Mouse (Mus musculus): ENCODE results near the gene Rsph6a. TPM values are rescaled to one million over a fixed set of nuclear protein-coding genes. Genes with fewer than 3 reads are reported as not detected.
A peak's percentile ranks its signal among the peaks of the same experiment; 100 is the strongest.

The Rsph6a gene
- polyA plus RNA-seq, 1 experiment from 2014 or later = not detected

GRCm38 (mm10) chr7:19118028-19118771, 63.7 kb downstream of the Rsph6a start, which contains the start of gene Gm4969:
TSS of gene Gm4969 (minus strand) at chr7:19118368.
- Histone ChIP-seq H3K9me3 (no peaks in the 10 kb centered on the region), H3K27ac (no peak within 1 kb of the TSS), H3K36me3 (no peaks in the 10 kb centered on the region), H3K27me3 (no peaks in the 10 kb centered on the region), H3K9ac (no peak within 1 kb of the TSS), H3K4me1 (peaks cover 26% of the 10 kb centered on the region), H3K4me2 (peak within 1 kb of the TSS; percentile 67), H3K4me3 (peak within 1 kb of the TSS; percentile 32)
- 20% methylated on average over 64 of the region's 64 CpGs for WGBS
- 0 out of 2 replicates have a peak, but pooled peaks have one; percentile 27 for ATAC-seq (ENCODE audit: insufficient number of reproducible peaks, low FRiP score, low TSS enrichment, low read depth)

- no peak overlapping the region for H3K4me2 ChIP-seq
- 0 out of 2 replicates have a peak overlapping the region, but pooled peaks have one; percentile 77 for H3K4me3 ChIP-seq
- H3K4me1 ChIP-seq = peaks cover 26% of the 10 kb centered on the region
- no peaks in the 10 kb centered on the region for H3K36me3 ChIP-seq
- no peaks in the 10 kb centered on the region for H3K27me3 ChIP-seq
- WGBS = 90% methylated on average over 8 of the region's 8 CpGs
- H3K27ac ChIP-seq = no peak overlapping the region
- H3K9ac ChIP-seq = no peak overlapping the region
- no peaks in the 10 kb centered on the region for H3K9me3 ChIP-seq
- no peak for ATAC-seq (ENCODE audit: insufficient number of reproducible peaks, low FRiP score, low TSS enrichment, low read depth)
Observed at GRCm38 (mm10) chr7:19119083-19119482, 64.6 kb downstream of the Rsph6a start.

GRCm38 (mm10) chr7:19119631-19120429, 65.3 kb downstream of the Rsph6a start, which contains the start of gene Fbxo46:
TSS of gene Fbxo46 (plus strand) at chr7:19119859.
- Histone ChIP-seq H3K27me3 (no peaks in the 10 kb centered on the region), H3K9ac (peak within 1 kb of the TSS; percentile 77), H3K27ac (peak within 1 kb of the TSS; percentile 73), H3K4me2 (peak within 1 kb of the TSS; percentile 77), H3K36me3 (no peaks in the 10 kb centered on the region), H3K4me1 (peaks cover 26% of the 10 kb centered on the region), H3K9me3 (no peaks in the 10 kb centered on the region), H3K4me3 (peak within 1 kb of the TSS; percentile 77)
- 2% methylated on average over 34 of the region's 34 CpGs for WGBS
- peak; percentile 97 for ATAC-seq (ENCODE audit: insufficient number of reproducible peaks, low FRiP score, low TSS enrichment, low read depth)

- WGBS = 92% methylated on average over 4 of the region's 4 CpGs
- H3K36me3 ChIP-seq = peaks cover 4% of the 10 kb centered on the region; the same call in 1 of the 2 replicates
- H3K27me3 ChIP-seq = no peaks in the 10 kb centered on the region
- no peak overlapping the region for H3K9ac ChIP-seq
- ATAC-seq (ENCODE audit: insufficient number of reproducible peaks, low FRiP score, low TSS enrichment, low read depth) = no peak
- H3K4me1 ChIP-seq = peaks cover 26% of the 10 kb centered on the region
- no peaks in the 10 kb centered on the region for H3K9me3 ChIP-seq
- H3K27ac ChIP-seq = no peak overlapping the region
- H3K4me3 ChIP-seq = no peak overlapping the region
- no peak overlapping the region for H3K4me2 ChIP-seq
Observed at GRCm38 (mm10) chr7:19121686-19122085, 67.2 kb downstream of the Rsph6a start.

Small RNA genes lying within 50 kb of the gene (microRNA-seq; reads per million reads assigned to microRNA genes)
- gene Mir3100 = not detected

Other genes starting within 250 kb of the Rsph6a start
- gene Psg17, start 233.1 kb upstream of the Rsph6a start, polyA plus RNA-seq (2015; fragmentation: Nextera tagmentation; extraction: Ambion mirVana) = not detected in 2 replicates
- gene Mill2, start 214.7 kb upstream of the Rsph6a start, polyA plus RNA-seq (2015; fragmentation: Nextera tagmentation; extraction: Ambion mirVana) = 0.42 and 0.76 TPM in 2 replicates
- 2.4 and 3.2 TPM in 2 replicates for gene Pglyrp1, start 183.4 kb upstream of the Rsph6a start, polyA plus RNA-seq (2015; fragmentation: Nextera tagmentation; extraction: Ambion mirVana)
- gene Ccdc61, start 144.3 kb upstream of the Rsph6a start, polyA plus RNA-seq (2015; fragmentation: Nextera tagmentation; extraction: Ambion mirVana) = 28.0 TPM in 2 replicates
- 0.36 and 0.68 TPM in 2 replicates for gene Nova2, start 128.8 kb upstream of the Rsph6a start, polyA plus RNA-seq (2015; fragmentation: Nextera tagmentation; extraction: Ambion mirVana)
- gene Nanos2, start 67.3 kb upstream of the Rsph6a start, polyA plus RNA-seq (2015; fragmentation: Nextera tagmentation; extraction: Ambion mirVana) = not detected in 2 replicates
- gene Mypop, start 63.4 kb upstream of the Rsph6a start, polyA plus RNA-seq (2015; fragmentation: Nextera tagmentation; extraction: Ambion mirVana) = 5.2 and 5.3 TPM in 2 replicates
- gene Irf2bp1, start 50.6 kb upstream of the Rsph6a start, polyA plus RNA-seq (2015; fragmentation: Nextera tagmentation; extraction: Ambion mirVana) = 24.0 and 26.1 TPM in 2 replicates
- 3.8 and 3.9 TPM in 2 replicates for gene Foxa3, start 31.2 kb upstream of the Rsph6a start, polyA plus RNA-seq (2015; fragmentation: Nextera tagmentation; extraction: Ambion mirVana)
- gene Sympk, start 30.3 kb upstream of the Rsph6a start, polyA plus RNA-seq (2015; fragmentation: Nextera tagmentation; extraction: Ambion mirVana) = 28.8 and 32.7 TPM in 2 replicates
- 15.0 and 15.5 TPM in 2 replicates for gene Dmwd, start 21.5 kb downstream of the Rsph6a start, polyA plus RNA-seq (2015; fragmentation: Nextera tagmentation; extraction: Ambion mirVana)
- 32.5 and 64.0 TPM in 2 replicates for gene Dmpk, start 29.2 kb downstream of the Rsph6a start, polyA plus RNA-seq (2015; fragmentation: Nextera tagmentation; extraction: Ambion mirVana)
- gene Six5, start 39.9 kb downstream of the Rsph6a start, polyA plus RNA-seq (2015; fragmentation: Nextera tagmentation; extraction: Ambion mirVana) = 11.5 and 13.5 TPM in 2 replicates
- gene Gm4969, start 63.7 kb downstream of the Rsph6a start, polyA plus RNA-seq (2015; fragmentation: Nextera tagmentation; extraction: Ambion mirVana) = 2.4 and 2.6 TPM in 2 replicates
- 16.1 and 16.9 TPM in 2 replicates for gene Fbxo46, start 65.2 kb downstream of the Rsph6a start, polyA plus RNA-seq (2015; fragmentation: Nextera tagmentation; extraction: Ambion mirVana)
- 13.7 and 13.8 TPM in 2 replicates for gene Qpctl, start 94.6 kb downstream of the Rsph6a start, polyA plus RNA-seq (2015; fragmentation: Nextera tagmentation; extraction: Ambion mirVana)
- 124 and 130 TPM in 2 replicates for gene Snrpd2, start 95.0 kb downstream of the Rsph6a start, polyA plus RNA-seq (2015; fragmentation: Nextera tagmentation; extraction: Ambion mirVana)
- gene Gipr, start 111.4 kb downstream of the Rsph6a start, polyA plus RNA-seq (2015; fragmentation: Nextera tagmentation; extraction: Ambion mirVana) = 1.0 and 1.2 TPM in 2 replicates
- gene Eml2, start 121.7 kb downstream of the Rsph6a start, polyA plus RNA-seq (2015; fragmentation: Nextera tagmentation; extraction: Ambion mirVana) = 8.7 and 12.8 TPM in 2 replicates
- 2.4 and 3.0 TPM in 2 replicates for gene Gpr4, start 157.8 kb downstream of the Rsph6a start, polyA plus RNA-seq (2015; fragmentation: Nextera tagmentation; extraction: Ambion mirVana)
- gene Opa3, start 173.6 kb downstream of the Rsph6a start, polyA plus RNA-seq (2015; fragmentation: Nextera tagmentation; extraction: Ambion mirVana) = 28.4 and 31.5 TPM in 2 replicates
- 73.8 and 84.0 TPM in 2 replicates for gene Vasp, start 217.1 kb downstream of the Rsph6a start, polyA plus RNA-seq (2015; fragmentation: Nextera tagmentation; extraction: Ambion mirVana)
- 0.16 and 0.19 TPM in 2 replicates for gene Ppm1n, start 225.4 kb downstream of the Rsph6a start, polyA plus RNA-seq (2015; fragmentation: Nextera tagmentation; extraction: Ambion mirVana)
- 21.4 and 48.2 TPM in 2 replicates for gene Rtn2, start 227.9 kb downstream of the Rsph6a start, polyA plus RNA-seq (2015; fragmentation: Nextera tagmentation; extraction: Ambion mirVana)